Mouse (Mus musculus) embryonic fibroblast, embryonic 13.5 days (primary cell): ENCODE measurements around the gene Gpalpp1. TPM values are rescaled to one million over a fixed set of nuclear protein-coding genes. Genes with fewer than 3 reads are reported as not detected.

ENCODE experiments used
- H3K27ac ChIP-seq: 2 replicates; pipeline ENCODE4 v1.5.1; 2012; ENCODE audit warnings: low read length, control low read depth, inconsistent platforms; ENCODE audit not compliant: insufficient read depth
- H3K4me1 ChIP-seq: 2 replicates; pipeline ENCODE4 v1.6.1; 2011; ENCODE audit warnings: low read length; ENCODE audit not compliant: control insufficient read depth, insufficient read depth
- H3K4me3 ChIP-seq: 2 replicates; pipeline ENCODE4 v1.5.1; 2011; ENCODE audit warnings: mild to moderate bottlenecking, control low read depth, low read length; ENCODE audit not compliant: insufficient read depth
- CTCF ChIP-seq: IDR thresholded peaks from 2 replicates; pipeline ENCODE4 v1.5.1; 2011; ENCODE audit warnings: mild to moderate bottlenecking, control low read depth, low read length, moderate library complexity, borderline replicate concordance; ENCODE audit not compliant: insufficient read depth
- POLR2A ChIP-seq: IDR thresholded peaks from 2 replicates; pipeline ENCODE4 v1.6.1; 2011; ENCODE audit warnings: low read depth, mild to moderate bottlenecking, control low read depth, low read length, moderate library complexity
- polyA plus RNA-seq: library from polyadenylated mRNA; stranded (reverse); fragments of >200 nt; gene quantifications from 2 replicates; pipeline ENCODE4 v1.2.4, GENCODE M21; 2011; ENCODE audit warnings: low read depth; ENCODE audit not compliant: missing spikeins, insufficient read length

Gene Gpalpp1
- polyA plus RNA-seq, 1 experiment, result 19.6 TPM

DNA sequence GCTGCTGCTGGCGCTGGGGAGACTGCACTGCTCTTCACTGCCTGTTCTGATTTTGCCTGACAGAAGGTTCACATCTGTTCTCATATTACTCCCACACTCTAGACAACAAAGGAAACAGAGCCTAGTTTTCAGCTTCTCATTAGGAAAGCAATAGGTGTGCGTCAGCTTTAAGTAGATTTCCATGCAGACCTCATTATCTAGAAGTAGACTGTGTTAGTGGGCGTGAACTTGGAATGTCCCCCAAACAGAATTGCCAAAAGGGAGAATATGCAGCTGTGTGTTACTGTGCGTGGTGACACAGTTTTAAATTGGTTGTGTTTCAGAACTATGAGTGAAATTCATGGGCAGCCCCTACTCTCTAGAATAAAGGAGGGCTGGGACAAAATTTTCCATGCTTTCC lies 9.9 kb upstream of the Gpalpp1 start:
- TF ChIP-seq POLR2A (no peak), CTCF (no peak)

GRCm38 (mm10) chr14:76118963-76119362 lies 8.4 kb upstream of the Gpalpp1 start:
- Histone ChIP-seq H3K4me3 (no peak overlapping the region), H3K27ac (no peak overlapping the region), H3K4me1 (no peaks in the 10 kb centered on the region)
- TF ChIP-seq CTCF (no peak), POLR2A (no peak)

More for the DNA sequence above, 9.9 kb upstream of the Gpalpp1 start:
- no peak overlapping the region for H3K4me3 ChIP-seq
- H3K4me1 ChIP-seq, result no peaks in the 10 kb centered on the region
- no peak overlapping the region for H3K27ac ChIP-seq

- H3K4me3 ChIP-seq, result no peak overlapping the region
These were observed 5.2 kb upstream of the Gpalpp1 start for GRCm38 (mm10) chr14:76115744-76116143.

DNA sequence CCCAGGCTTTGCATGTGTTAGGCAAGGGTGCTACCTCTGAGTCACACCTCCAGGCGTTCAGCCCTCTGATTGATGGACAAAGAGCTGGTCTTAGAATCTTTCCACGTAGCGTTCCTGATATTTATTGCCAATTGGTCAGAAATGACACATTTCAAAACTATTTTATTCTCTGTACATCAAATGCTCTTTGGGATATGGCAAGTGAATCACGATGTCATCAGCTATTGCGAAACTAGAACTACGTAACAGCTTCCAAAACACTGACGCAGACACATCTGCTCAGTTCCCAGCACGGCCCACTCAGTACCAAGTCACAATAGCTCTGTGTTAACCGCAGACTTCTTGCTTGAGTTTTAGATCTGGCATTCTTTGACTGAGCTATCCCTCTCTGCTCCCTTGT lies 11.0 kb downstream of the Gpalpp1 start:
- Histone ChIP-seq H3K4me3 (no peak overlapping the region), H3K4me1 (peaks cover 2% of the 10 kb centered on the region), H3K27ac (peak overlapping the region; percentile 80; the same call in 1 of the 2 replicates)
- TF ChIP-seq CTCF (no peak), POLR2A (0 out of 2 replicates have a peak, but pooled peaks have one; percentile 9)

More at GRCm38 (mm10) chr14:76115744-76116143, 5.2 kb upstream of the Gpalpp1 start:
- Histone ChIP-seq H3K4me1 (no peaks in the 10 kb centered on the region), H3K27ac (no peak overlapping the region)
- TF ChIP-seq CTCF (no peak), POLR2A (no peak)

DNA sequence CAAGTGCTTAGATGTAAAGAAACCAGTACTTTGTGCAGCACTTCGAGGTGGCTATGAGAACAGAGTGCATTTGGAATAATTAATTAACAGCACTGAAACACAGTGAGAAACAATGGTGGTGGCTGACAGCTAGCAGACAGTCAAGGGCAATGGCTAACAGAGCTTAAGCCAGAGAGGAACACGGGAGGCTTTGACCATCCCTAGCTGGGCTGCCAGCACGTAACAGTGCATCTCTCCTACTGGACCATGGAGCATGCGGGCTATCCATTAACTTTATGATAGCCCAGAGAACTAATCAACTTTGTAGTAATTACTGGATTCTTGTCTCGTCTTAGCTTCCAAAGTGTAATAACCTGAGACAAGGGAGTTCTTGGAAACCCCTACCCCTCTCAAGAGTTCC lies 12.7 kb downstream of the Gpalpp1 start:
- no peak for TF ChIP-seq CTCF
- TF ChIP-seq POLR2A, result no peak
- no peak overlapping the region for H3K4me3 ChIP-seq
- peaks cover 2% of the 10 kb centered on the region for H3K4me1 ChIP-seq
- H3K27ac ChIP-seq, result no peak overlapping the region

DNA sequence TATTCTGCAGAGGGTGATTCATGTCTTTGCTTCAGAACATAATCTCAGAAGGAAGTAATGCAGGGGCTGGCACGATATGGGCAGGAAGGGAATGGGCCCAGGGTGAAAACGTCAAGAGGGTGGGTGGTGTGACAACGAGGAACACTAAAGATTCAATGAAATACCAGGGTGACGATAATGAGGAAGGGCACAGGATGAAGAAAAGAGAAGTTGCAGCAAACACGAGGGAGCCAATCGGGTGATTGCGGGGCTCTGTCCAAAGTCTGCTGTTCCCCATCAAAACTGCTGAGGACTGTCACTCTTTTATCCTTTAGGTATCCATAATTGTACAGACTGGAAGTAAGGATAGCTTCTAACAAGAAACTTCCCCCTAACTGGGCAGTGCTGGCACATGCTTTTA lies 13.3 kb downstream of the Gpalpp1 start:
- TF ChIP-seq CTCF (no peak), POLR2A (no peak)
- Histone ChIP-seq H3K4me1 (peaks cover 2% of the 10 kb centered on the region), H3K27ac (no peak overlapping the region)

GRCm38 (mm10) chr14:76084188-76084587 lies 26.4 kb downstream of the Gpalpp1 start:
- no peak overlapping the region for H3K27ac ChIP-seq

More for the DNA sequence above, 13.3 kb downstream of the Gpalpp1 start:
- no peak overlapping the region for H3K4me3 ChIP-seq

DNA sequence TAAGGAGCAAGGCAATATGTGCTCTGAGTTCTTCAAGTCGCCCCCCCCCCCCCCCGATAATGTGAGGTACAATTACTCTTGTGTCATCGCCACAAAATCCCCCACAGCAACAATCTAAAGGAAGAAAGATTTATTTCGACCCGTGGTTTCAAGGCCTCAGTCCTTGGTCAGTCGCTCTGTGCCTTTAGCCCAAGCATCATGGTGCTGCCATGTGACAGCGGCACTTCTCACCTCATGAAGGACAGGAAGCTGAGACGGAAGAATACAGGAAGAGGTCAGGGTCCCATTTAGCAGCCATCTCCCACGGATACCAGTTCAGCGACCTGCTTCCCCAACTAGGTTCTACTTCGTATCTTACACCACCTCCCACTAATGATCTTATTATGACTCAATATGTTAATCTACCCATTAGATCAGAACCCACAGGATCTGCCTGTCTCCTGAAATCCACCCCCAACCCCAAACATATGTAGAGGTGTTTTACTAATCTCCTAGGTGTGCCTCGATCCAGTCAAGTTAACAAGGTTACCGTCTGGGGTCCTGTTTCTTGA lies 28.4 kb downstream of the Gpalpp1 start:
- Histone ChIP-seq H3K4me3 (no peak overlapping the region), H3K4me1 (no peaks in the 10 kb centered on the region), H3K27ac (no peak overlapping the region)
- TF ChIP-seq CTCF (no peak), POLR2A (no peak)

More at GRCm38 (mm10) chr14:76084188-76084587, 26.4 kb downstream of the Gpalpp1 start:
- no peak for TF ChIP-seq CTCF
- Histone ChIP-seq H3K4me1 (no peaks in the 10 kb centered on the region), H3K4me3 (no peak overlapping the region)

GRCm38 (mm10) chr14:76081451-76081850 lies 29.1 kb downstream of the Gpalpp1 start:
- no peak overlapping the region for H3K27ac ChIP-seq
- H3K4me1 ChIP-seq, result no peaks in the 10 kb centered on the region
- TF ChIP-seq CTCF, result no peak
- TF ChIP-seq POLR2A, result no peak
- H3K4me3 ChIP-seq, result no peak overlapping the region

DNA sequence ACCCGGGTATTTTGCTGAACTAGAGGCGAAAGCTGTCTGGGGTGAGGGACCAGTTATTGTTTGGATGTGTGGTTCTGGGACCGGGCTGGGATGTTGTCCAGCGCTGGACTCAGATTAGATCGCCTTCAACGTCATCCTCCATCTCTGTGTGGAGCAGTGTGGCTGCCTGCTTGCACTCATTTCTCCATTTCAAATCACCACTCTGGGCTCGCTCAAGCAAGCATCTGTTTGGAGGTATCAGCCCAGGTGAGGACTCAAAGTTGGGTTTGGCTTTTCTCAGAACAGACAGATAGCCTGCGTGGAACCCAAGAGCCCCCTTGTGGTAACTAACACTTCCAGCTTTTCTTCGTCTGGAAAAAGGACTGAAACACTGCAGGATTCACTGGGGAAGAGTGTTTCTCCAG lies 33.5 kb downstream of the Gpalpp1 start:
- Histone ChIP-seq H3K4me1 (no peaks in the 10 kb centered on the region), H3K27ac (no peak overlapping the region), H3K4me3 (no peak overlapping the region)
- TF ChIP-seq POLR2A (no peak), CTCF (0 out of 2 replicates have a peak, but pooled peaks have one; percentile 3)

DNA sequence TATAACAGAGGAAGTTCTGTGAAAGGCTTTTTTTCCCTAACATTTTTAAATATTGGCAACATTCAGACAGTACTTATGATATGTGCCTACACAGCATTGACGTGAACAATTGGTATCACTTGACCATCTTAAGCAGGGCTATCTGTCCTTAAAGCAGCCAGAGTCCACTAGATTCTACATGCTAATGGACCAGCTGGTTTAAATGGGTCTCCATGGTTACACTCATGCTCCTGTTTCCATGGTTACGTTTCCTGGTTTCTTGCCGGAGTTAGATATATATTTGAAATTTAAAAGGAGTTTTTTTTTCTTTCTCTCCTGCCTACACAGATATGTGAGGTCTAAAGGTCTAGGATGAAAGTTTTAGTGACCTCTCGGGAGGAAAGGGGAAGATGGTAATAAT lies 34.0 kb downstream of the Gpalpp1 start:
- H3K4me3 ChIP-seq, result no peak overlapping the region
- no peak overlapping the region for H3K27ac ChIP-seq
- no peaks in the 10 kb centered on the region for H3K4me1 ChIP-seq
- no peak for TF ChIP-seq POLR2A
